Mouse (Mus musculus) CD4-positive, CD25-positive, alpha-beta regulatory T cell, adult 2 months (primary cell): ENCODE measurements at regions not wholly inside any gene's neighbourhood (a gene's known extent, or its start where the extent isn't known, plus 50 kb on each side); places are given as distances from the start of the nearest gene placed in this dataset.

Source experiments
- DNase-seq: peaks from one replicate; pipeline ENCODE4 v3.0.0-alpha.2; 2012; ENCODE audit warnings: low read depth, low spot score

DNA sequence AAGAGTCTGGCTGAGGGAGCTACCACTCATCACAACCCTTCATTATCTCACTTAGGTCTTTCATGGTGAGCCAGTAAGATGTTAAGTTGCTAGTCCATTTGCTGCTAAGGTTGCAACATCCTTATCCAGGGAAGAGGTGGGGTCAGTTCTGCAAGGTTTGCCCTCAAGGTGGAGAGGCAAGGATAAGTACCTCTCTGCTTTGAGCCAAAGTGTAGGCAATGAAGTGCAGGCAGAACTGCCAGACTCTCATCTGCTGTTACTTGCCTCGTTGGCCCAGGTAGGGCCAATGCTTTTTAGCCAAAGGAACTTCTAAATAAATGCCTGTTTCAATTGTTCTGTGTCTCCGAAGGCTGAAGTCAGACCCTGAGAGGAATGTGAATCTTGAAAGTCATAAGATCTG, 59.6 kb upstream of the Lclat1 start:
- no peak for DNase-seq

DNA sequence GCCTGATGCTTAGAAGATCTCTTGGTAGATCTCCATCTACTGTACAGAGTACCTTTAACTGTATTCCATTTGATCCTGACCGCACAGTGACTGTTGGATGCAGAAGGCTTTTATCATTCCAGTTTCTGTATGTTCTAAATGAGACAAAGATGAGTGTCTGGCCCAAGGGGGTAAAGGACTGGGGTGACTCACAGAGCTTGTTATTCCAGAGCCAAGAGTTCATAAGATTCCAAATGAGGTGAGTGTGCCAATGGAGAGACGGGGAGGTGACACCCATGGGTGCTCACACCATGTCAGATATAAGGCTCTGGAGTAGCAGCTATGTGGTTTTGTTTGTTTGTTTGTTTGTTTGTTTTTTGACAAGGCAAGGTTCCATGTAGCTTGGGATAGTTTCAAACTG, 54.8 kb upstream of the Lclat1 start:
- no peak for DNase-seq

DNA sequence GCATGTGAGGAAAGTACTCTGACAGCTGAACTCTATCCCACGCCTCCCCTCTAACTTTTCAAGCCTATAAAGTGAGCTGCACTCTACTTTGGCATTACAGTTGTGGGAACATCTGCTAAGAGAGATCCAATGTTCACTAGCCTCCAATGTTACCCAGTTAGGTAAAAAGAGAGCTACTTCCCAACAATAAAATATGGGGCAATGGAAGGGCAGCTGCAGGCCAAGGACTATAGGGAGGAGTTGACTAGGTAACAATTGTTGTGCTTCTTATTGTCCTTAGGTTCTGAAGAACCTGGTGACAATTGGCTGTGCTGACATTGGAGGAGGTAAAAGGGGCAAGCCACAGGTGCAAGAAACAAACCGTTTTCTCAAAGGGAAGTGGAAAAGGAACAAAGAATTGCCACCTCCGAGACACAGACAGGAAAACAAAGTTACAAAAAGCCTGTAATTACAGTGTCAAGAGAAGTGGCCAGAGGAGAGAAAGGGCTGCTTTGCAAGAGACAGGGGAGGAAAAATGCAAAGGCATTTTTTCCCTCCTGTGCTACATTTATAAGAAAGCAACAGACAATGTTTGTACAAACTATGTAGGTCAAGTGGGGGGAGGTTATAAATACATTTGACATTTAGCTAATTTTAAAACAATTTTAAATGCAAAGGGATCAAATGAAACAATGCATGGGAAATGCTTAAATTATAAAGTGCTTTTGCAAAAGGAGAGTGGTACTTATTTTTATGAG, 54.1 kb upstream of the Lclat1 start:
- DNase-seq = no peak

DNA sequence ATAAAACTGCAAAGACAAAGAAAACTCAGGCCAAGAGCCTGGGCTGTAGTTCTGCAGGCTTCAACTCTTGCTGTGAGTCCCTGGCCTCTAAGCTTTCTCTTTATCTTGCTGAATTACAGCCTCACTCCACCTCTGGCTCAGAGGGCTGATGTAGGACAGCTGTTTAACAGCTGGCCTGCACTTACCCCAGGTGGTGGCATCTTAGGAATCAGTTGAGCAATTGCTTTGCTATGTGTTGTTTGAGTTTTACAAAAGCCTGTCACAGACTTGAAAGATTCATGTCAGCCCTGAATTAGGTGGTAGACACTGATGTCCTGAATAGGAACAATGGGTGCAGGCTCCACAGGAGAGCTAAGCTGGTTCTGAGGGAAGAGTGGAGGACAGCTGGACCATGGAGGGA, 53.6 kb upstream of the Lclat1 start:
- no peak for DNase-seq

DNA sequence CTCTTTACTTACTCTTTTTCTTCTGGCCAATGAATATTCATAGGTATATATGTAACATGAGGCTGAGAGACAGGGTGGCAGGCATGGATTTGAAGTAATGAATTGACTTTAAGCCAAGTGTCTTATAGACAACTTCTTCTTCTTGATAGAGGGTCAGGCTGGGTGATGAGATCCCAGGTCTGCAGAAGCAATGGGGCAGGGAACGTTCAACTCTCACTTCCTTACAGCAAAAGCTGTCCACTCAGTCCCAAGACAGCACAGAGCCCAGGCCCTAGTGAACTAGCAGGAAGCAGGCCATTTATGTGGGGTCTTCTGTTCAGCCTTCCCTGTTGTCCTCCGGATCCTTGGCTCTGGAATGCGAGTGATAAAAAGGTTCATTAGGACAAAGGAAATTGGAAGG, 52.6 kb upstream of the Lclat1 start:
- no peak for DNase-seq

DNA sequence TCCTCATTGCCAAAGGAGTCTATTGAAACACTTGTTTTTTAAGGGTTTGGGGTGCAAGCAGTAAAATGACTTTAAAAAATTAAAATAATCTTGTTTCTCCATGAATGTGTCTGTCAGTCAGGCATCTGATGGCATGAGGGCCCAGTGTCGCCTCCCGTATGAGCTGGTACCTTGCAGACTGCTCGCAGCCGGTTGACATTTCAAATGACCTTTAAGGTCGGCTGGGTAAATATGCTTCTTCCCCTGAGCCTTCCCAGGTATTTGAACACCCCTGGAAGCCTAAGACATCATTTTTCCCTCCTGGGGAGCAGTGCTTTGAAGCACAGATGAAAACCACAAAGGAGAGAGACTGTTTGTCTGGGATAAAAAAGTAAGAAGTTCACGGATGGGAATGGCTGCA, 52.2 kb upstream of the Lclat1 start:
- DNase-seq = peak; percentile 29

DNA sequence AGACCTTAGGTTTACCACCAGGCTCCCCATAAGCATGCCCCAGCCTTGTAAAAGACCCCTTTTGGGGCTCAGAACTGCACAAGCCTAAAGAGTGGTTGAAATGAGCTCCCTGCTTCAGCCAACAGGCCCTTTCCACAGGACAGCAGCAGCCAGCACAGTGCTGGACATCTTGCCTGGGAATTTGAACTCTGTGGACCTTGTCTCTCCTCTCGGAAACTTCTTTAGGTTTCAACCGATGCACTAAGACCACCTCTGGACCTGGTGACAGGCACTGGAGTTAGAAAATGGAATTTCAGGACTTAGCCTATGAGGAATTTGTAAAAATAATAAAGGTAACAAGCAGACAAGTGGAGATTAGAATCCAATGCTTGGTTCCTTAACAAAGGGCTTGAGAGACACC, 51.2 kb upstream of the Lclat1 start:
- DNase-seq = no peak
